Mouse (Mus musculus): ENCODE data around the gene Mmp8. TPM values are rescaled to one million over a fixed set of nuclear protein-coding genes. Genes with fewer than 3 reads are reported as not detected.

The Mmp8 gene
- polyA plus RNA-seq, 1 experiment from 2014 or later = 0.08 TPM

- DNase-seq (ENCODE audit: low spot score) = no peak
- Histone ChIP-seq H3K27me3 (ENCODE audit: control insufficient read depth, insufficient read depth, low read length) (no peaks in the 10 kb centered on the region), H3K27ac (no peak overlapping the region), H3K4me1 (replicated peaks; ENCODE audit: control insufficient read depth, insufficient read depth, low read length) (no peaks in the 10 kb centered on the region), H3K9ac (no peak overlapping the region), H3K9me3 (ENCODE audit: control insufficient read depth, low read length) (no peaks in the 10 kb centered on the region), H3K36me3 (replicated peaks; ENCODE audit: control insufficient read depth, insufficient read depth) (no peaks in the 10 kb centered on the region), H3K4me3 (replicated peaks; ENCODE audit: low read length) (no peak overlapping the region), H3K4me2 (replicated peaks) (no peak overlapping the region)
- 97% methylated on average over 2 of the region's 2 CpGs for WGBS
- no peak for ATAC-seq (ENCODE audit: low FRiP score)
Observed at GRCm38 (mm10) chr9:7577371-7577770, 19.1 kb downstream of the Mmp8 start.

DNA sequence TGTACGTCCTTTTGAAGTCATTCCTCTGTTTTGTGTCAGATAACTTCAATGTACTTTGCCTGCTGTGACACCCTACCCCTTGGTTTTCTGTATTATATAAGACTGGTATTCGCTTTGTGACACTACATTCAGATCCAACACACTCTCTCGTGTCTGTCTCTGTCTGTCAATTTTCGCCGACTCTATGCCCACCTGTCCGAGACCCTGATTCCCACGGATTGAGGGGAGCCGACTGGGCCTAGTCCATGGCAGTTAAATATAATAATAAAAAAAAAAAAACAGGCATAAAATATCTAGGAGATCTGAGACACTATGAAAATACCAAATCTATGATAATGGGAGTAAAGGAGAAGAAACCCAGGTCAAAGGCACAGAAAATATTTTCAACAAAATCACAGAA is 31.8 kb downstream of the Mmp8 start:
- H3K9me3 ChIP-seq (ENCODE audit: control insufficient read depth, low read length) = no peaks in the 10 kb centered on the region
- 85% methylated on average over 8 of the region's 8 CpGs for WGBS
- H3K27me3 ChIP-seq (ENCODE audit: control insufficient read depth, insufficient read depth, low read length) = no peaks in the 10 kb centered on the region
- H3K36me3 ChIP-seq (replicated peaks; ENCODE audit: control insufficient read depth, insufficient read depth) = no peaks in the 10 kb centered on the region
- H3K4me1 ChIP-seq (replicated peaks; ENCODE audit: control insufficient read depth, insufficient read depth, low read length) = no peaks in the 10 kb centered on the region
- H3K4me2 ChIP-seq (replicated peaks) = no peak overlapping the region
- H3K27ac ChIP-seq = no peak overlapping the region
- ATAC-seq (ENCODE audit: low FRiP score) (no peak), DNase-seq (ENCODE audit: low spot score) (no peak)
- no peak overlapping the region for H3K4me3 ChIP-seq (replicated peaks; ENCODE audit: low read length)
- H3K9ac ChIP-seq = no peak overlapping the region

- Histone ChIP-seq H3K27me3 (ENCODE audit: control insufficient read depth, insufficient read depth, low read length) (no peaks in the 10 kb centered on the region), H3K9ac (no peak overlapping the region), H3K9me3 (ENCODE audit: control insufficient read depth, low read length) (no peaks in the 10 kb centered on the region), H3K27ac (no peak overlapping the region), H3K4me3 (replicated peaks; ENCODE audit: low read length) (no peak overlapping the region), H3K4me2 (replicated peaks) (no peak overlapping the region), H3K4me1 (replicated peaks; ENCODE audit: control insufficient read depth, insufficient read depth, low read length) (no peaks in the 10 kb centered on the region), H3K36me3 (replicated peaks; ENCODE audit: control insufficient read depth, insufficient read depth) (no peaks in the 10 kb centered on the region)
- ATAC-seq (ENCODE audit: low FRiP score) = no peak
- WGBS = 94% methylated on average over 3 of the region's 3 CpGs
- DNase-seq (ENCODE audit: low spot score) = no peak
Observed at GRCm38 (mm10) chr9:7593272-7593812, 35.1 kb downstream of the Mmp8 start.

DNA sequence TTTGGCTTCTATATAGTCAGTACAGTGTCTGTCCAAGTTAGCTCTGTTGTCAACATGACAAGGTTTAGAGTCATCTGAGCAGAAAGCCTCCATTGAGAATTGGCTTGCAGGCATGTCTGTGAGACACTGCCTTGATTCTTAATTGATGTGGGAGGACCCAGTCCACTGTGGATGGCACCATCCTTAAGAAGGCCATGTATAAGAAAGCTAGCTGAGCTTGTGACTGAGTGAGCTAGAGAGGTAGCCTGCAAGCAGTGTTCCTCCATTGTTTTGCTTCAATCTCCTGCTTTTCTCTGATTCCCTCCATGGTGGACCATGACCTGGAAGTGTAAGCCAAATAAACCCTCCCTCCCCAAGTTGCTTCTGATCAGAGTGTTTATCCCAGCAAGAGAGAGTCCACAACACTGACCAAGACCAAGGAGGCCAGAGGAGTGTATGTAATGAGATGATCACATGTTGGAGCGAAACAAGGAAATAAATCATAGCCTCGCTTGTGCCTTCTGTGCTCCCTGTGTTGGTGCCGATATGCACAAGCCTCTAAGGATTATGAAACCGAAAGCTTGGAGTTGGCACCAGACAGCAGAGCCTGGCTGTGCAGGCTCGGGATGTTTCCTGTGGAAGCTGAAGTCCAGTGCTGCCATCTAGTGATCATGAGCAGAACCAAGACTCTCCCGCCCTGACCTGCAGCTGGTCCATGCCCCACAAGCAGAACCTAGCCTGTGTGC is 36.7 kb downstream of the Mmp8 start:
- Histone ChIP-seq H3K4me1 (replicated peaks; ENCODE audit: control insufficient read depth, insufficient read depth, low read length) (no peaks in the 10 kb centered on the region), H3K27me3 (ENCODE audit: control insufficient read depth, insufficient read depth, low read length) (no peaks in the 10 kb centered on the region), H3K36me3 (replicated peaks; ENCODE audit: control insufficient read depth, insufficient read depth) (no peaks in the 10 kb centered on the region), H3K9ac (peak overlapping the region; percentile 14; the same call in 1 of the 2 replicates), H3K4me3 (replicated peaks; ENCODE audit: low read length) (peak overlapping the region; percentile 7; the same call in 1 of the 2 replicates), H3K9me3 (ENCODE audit: control insufficient read depth, low read length) (no peaks in the 10 kb centered on the region), H3K4me2 (replicated peaks) (peak overlapping the region; percentile 46), H3K27ac (no peak overlapping the region)
- 10% methylated on average over 6 of the region's 6 CpGs for WGBS
- ATAC-seq (ENCODE audit: low FRiP score) (peak; percentile 98), DNase-seq (ENCODE audit: low spot score) (peak; percentile 89)

DNA sequence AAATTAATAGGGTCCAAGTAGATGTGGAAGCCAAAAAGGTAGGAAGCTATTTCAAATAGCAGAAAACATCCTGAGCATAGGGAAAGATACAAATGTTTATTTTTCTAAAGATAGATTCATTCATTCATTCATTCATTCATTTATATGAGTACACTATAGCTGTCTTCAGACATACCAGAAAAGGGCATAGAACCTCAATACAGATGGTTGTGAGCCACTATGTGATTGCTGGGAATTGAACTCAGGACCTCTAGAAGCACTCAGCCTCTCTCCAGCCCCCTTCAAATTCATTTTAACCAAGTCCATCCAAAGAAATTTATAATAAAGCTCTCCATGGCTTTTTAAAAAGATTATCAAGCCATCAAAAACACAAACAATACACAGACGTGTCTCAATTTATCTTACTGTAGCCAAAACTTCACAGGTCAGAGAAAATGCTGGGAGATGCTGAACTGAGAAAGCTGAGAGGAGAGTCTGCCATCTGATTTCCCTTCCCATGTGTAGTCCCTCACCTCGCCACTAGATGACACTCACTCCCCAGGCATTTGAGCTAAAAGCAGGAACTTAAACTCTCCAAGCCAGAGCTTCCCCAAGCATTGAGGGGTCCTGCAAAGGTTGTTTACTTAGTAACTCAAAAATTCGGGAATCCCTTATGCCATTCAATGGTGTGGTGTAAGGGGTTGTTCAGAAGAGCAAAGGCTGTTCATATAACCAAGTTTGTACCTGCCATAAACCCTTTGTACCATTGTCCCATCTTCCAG is 44.9 kb downstream of the Mmp8 start:
- no peak overlapping the region for H3K4me3 ChIP-seq (replicated peaks; ENCODE audit: low read length)

DNA sequence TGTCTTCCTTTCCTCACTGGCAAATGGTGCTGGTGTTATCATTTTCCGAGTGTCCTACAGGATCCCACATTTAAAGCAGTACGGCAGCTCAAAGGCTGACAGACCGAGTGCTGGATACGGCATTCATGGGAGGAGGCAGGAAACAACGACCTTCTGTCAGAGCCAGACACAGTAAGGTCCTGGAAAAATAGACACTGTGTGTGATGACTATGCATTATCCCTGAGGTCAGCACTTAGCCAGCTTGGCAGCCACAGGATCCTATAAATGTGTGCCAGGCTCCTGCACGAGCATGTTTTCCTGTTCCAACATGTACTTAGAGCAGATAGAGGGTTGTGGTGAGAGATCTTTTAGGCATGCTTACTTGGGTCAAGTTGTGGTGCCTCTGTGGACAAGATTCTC is 45.7 kb downstream of the Mmp8 start:
- Histone ChIP-seq H3K27me3 (ENCODE audit: control insufficient read depth, insufficient read depth, low read length) (no peaks in the 10 kb centered on the region), H3K9me3 (ENCODE audit: control insufficient read depth, low read length) (0 out of 2 replicates have a peak, but pooled peaks cover under 1% of the 10 kb centered on the region), H3K36me3 (replicated peaks; ENCODE audit: control insufficient read depth, insufficient read depth) (no peaks in the 10 kb centered on the region), H3K4me2 (replicated peaks) (no peak overlapping the region), H3K4me3 (replicated peaks; ENCODE audit: low read length) (no peak overlapping the region), H3K9ac (no peak overlapping the region), H3K4me1 (replicated peaks; ENCODE audit: control insufficient read depth, insufficient read depth, low read length) (no peaks in the 10 kb centered on the region), H3K27ac (no peak overlapping the region)
- peak; percentile 27; the same call in 1 of the 2 replicates for ATAC-seq (ENCODE audit: low FRiP score)
- DNase-seq (ENCODE audit: low spot score) = no peak
- WGBS = 73% methylated on average over 6 of the region's 6 CpGs

More for the DNA sequence above, 44.9 kb downstream of the Mmp8 start:
- peak; percentile 71 for ATAC-seq (ENCODE audit: low FRiP score)
- Histone ChIP-seq H3K36me3 (replicated peaks; ENCODE audit: control insufficient read depth, insufficient read depth) (no peaks in the 10 kb centered on the region), H3K9ac (no peak overlapping the region), H3K4me2 (replicated peaks) (no peak overlapping the region), H3K9me3 (ENCODE audit: control insufficient read depth, low read length) (no peaks in the 10 kb centered on the region), H3K4me1 (replicated peaks; ENCODE audit: control insufficient read depth, insufficient read depth, low read length) (no peaks in the 10 kb centered on the region), H3K27ac (no peak overlapping the region), H3K27me3 (ENCODE audit: control insufficient read depth, insufficient read depth, low read length) (no peaks in the 10 kb centered on the region)
- WGBS = 4% methylated on average over 3 of the region's 3 CpGs
- DNase-seq (ENCODE audit: low spot score) = peak; percentile 81

DNA sequence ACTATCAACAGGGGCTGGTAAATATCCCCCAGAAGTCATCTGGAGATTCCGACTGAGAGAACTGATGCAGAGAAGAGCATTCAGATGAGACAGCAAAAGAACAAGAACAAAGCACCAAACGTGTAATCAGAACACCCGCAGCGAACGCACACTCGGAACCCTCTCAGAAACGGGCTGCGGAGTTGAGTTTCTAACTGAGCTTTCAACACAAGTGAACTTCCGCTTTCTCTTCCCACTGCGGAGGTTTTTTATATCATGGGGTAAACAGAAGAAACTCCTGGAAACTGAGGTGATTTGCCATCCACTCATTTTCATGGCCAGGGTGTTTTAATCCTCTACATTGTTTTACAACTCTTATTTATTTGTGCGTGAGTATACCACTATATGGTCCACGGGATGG is 47.4 kb downstream of the Mmp8 start:
- 0 out of 2 replicates have a peak, but pooled peaks cover 7% of the 10 kb centered on the region for H3K9me3 ChIP-seq (ENCODE audit: control insufficient read depth, low read length)
- WGBS = 87% methylated on average over 12 of the region's 12 CpGs

More for the DNA sequence above, 47.4 kb downstream of the Mmp8 start:
- no peak for ATAC-seq (ENCODE audit: low FRiP score)
- no peak overlapping the region for H3K9ac ChIP-seq
- no peak for DNase-seq (ENCODE audit: low spot score)
- H3K27me3 ChIP-seq (ENCODE audit: control insufficient read depth, insufficient read depth, low read length) = no peaks in the 10 kb centered on the region
- H3K4me2 ChIP-seq (replicated peaks) = no peak overlapping the region
- H3K4me3 ChIP-seq (replicated peaks; ENCODE audit: low read length) = no peak overlapping the region
- H3K27ac ChIP-seq = no peak overlapping the region
- H3K36me3 ChIP-seq (replicated peaks; ENCODE audit: control insufficient read depth, insufficient read depth) = no peaks in the 10 kb centered on the region
- no peaks in the 10 kb centered on the region for H3K4me1 ChIP-seq (replicated peaks; ENCODE audit: control insufficient read depth, insufficient read depth, low read length)

All from hindbrain, embryonic 14.5 days (tissue).